Mouse (Mus musculus) right cerebral cortex, adult 2 months (tissue): ENCODE results near the gene Gm20854.
"Not testable (repeated sequence)": the region's sequence is repeated elsewhere in the genome, so short reads cannot be mapped to it uniquely, and the experiment has no call there.

ENCODE experiments used
- DNase-seq, 2 experiments: peaks; one replicate each; pipeline ENCODE4 v3.0.0; 2021 to 2022; ENCODE audit warnings: low spot score in 2 of 2

The Gm20854 gene

GRCm38 (mm10) chrY:85530808-85531207, at the start of gene Gm20854:
Gene Gm20854, minus strand, starts transcription at chrY:85530908.
- DNase-seq = not testable (repeated sequence)
